Mouse (Mus musculus): ENCODE results near the gene Lmna. TPM values are rescaled to one million over a fixed set of nuclear protein-coding genes. Genes with fewer than 3 reads are reported as not detected.

Gene Lmna
- polyA plus RNA-seq, 1 experiment from 2014 or later = 96.0 TPM

DNA sequence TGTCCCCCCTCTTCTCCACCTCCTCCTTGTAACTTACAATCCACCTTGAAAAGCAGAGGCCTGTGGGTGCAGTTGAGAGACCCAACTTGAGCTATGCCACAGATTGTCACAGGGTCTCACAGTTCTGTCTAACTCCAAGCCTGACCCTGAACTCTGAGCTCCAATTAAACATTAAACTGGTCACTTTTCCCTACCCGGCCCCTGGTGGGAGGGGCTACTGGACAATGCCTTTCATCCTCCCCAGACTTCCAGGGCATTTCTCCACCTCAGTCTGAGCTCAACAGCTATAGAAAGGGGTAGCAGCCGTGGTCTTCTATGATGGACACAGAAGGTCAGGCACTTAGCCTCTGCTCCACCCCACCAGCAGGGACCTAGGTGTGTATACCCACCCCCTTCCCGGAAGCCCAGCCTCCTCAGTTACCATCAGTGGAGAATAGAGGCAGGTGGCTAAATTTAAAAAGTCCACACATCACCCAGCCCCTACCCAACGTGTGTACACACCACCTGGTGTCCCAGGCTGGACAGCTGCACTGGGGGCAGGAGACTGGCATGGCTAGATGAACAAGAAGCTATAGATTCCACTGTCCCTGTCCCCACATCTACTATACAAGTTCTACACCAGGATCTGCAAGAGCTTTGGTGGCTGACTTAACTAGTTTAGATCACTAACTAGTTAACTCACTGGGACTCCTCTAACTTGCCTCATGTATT lies 8.9 kb downstream of the Lmna start:
- 52% methylated on average over 4 of the region's 4 CpGs for WGBS
- Histone ChIP-seq H3K9ac (ENCODE audit: low read length) (no peak overlapping the region), H3K4me1 (replicated peaks; ENCODE audit: control insufficient read depth, insufficient read depth, low read length) (peaks cover 21% of the 10 kb centered on the region)

DNA sequence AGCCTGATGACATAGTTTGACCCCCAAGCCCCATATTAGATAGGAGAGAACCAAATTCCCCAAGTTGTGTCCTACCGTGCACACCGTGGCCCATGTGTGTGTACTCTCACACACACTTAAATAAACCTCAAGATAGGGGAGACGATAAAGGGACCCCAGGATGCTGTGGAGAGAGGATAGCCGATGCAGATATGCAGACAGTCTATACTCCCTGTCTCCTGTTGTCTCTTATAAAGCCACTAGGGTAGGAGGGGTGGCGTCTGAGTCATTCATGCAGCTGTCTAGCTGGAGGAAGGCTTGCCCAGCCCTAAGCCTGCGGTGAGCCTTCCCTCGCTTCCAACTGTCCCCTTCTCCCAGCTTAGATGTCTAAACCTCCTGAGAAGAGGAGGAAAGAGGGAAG lies 9.7 kb downstream of the Lmna start:
- no peak overlapping the region for H3K27ac ChIP-seq (ENCODE audit: low read depth)
- no peak overlapping the region for H3K4me3 ChIP-seq (ENCODE audit: low read depth, low read length)
- 84% methylated on average over 7 of the region's 7 CpGs for WGBS
- ATAC-seq (replicated peaks; ENCODE audit: low FRiP score, low TSS enrichment, low read depth) (no peak), DNase-seq (ENCODE audit: low spot score) (no peak)
- peaks cover 28% of the 10 kb centered on the region for H3K4me1 ChIP-seq (replicated peaks; ENCODE audit: control insufficient read depth, insufficient read depth, low read length)
- H3K36me3 ChIP-seq (ENCODE audit: control insufficient read depth, insufficient read depth, low read length) = no peaks in the 10 kb centered on the region
- H3K4me2 ChIP-seq (ENCODE audit: low read length) = no peak overlapping the region
- H3K27me3 ChIP-seq (replicated peaks; ENCODE audit: control insufficient read depth, insufficient read depth, low read length) = no peaks in the 10 kb centered on the region
- no peaks in the 10 kb centered on the region for H3K9me3 ChIP-seq (ENCODE audit: control insufficient read depth, low read length)
- H3K9ac ChIP-seq (ENCODE audit: low read length) = no peak overlapping the region

More for the DNA sequence above, 8.9 kb downstream of the Lmna start:
- ATAC-seq (replicated peaks; ENCODE audit: low FRiP score, low TSS enrichment, low read depth) = no peak
- DNase-seq (ENCODE audit: low spot score) = no peak
- Histone ChIP-seq H3K4me2 (ENCODE audit: low read length) (peak overlapping the region; percentile 97), H3K4me3 (ENCODE audit: low read depth, low read length) (0 out of 2 replicates have a peak overlapping the region, but pooled peaks have one; percentile 70), H3K27ac (ENCODE audit: low read depth) (no peak overlapping the region), H3K9me3 (ENCODE audit: control insufficient read depth, low read length) (no peaks in the 10 kb centered on the region), H3K36me3 (ENCODE audit: control insufficient read depth, insufficient read depth, low read length) (no peaks in the 10 kb centered on the region), H3K27me3 (replicated peaks; ENCODE audit: control insufficient read depth, insufficient read depth, low read length) (no peaks in the 10 kb centered on the region)

DNA sequence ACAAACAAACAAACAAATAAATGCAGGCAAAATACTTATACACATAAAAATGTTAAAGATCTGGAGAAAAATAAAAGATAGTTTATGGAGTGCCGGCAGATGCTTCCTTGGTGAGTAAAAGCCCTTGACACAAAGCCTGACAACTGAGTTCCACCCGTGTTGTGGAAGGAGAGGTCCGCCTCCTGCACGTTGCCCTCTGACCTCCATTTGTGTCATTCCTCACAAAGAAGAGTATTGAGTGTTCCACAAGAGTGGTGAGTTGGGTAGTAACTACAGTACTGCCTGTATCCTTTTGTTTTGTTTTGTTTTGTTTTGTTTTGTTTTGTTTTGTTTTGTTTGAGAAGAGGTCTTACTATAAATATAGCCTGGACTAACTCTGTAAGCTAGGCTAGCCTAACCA lies 10.2 kb downstream of the Lmna start:
- 79% methylated on average over 4 of the region's 4 CpGs for WGBS
- peaks cover 32% of the 10 kb centered on the region for H3K4me1 ChIP-seq (replicated peaks; ENCODE audit: control insufficient read depth, insufficient read depth, low read length)
- no peak overlapping the region for H3K27ac ChIP-seq (ENCODE audit: low read depth)
- H3K27me3 ChIP-seq (replicated peaks; ENCODE audit: control insufficient read depth, insufficient read depth, low read length) = no peaks in the 10 kb centered on the region
- no peaks in the 10 kb centered on the region for H3K36me3 ChIP-seq (ENCODE audit: control insufficient read depth, insufficient read depth, low read length)
- H3K4me2 ChIP-seq (ENCODE audit: low read length) = no peak overlapping the region
- ATAC-seq (replicated peaks; ENCODE audit: low FRiP score, low TSS enrichment, low read depth) (no peak), DNase-seq (ENCODE audit: low spot score) (no peak)
- H3K9me3 ChIP-seq (ENCODE audit: control insufficient read depth, low read length) = no peaks in the 10 kb centered on the region
- no peak overlapping the region for H3K9ac ChIP-seq (ENCODE audit: low read length)
- H3K4me3 ChIP-seq (ENCODE audit: low read depth, low read length) = no peak overlapping the region

DNA sequence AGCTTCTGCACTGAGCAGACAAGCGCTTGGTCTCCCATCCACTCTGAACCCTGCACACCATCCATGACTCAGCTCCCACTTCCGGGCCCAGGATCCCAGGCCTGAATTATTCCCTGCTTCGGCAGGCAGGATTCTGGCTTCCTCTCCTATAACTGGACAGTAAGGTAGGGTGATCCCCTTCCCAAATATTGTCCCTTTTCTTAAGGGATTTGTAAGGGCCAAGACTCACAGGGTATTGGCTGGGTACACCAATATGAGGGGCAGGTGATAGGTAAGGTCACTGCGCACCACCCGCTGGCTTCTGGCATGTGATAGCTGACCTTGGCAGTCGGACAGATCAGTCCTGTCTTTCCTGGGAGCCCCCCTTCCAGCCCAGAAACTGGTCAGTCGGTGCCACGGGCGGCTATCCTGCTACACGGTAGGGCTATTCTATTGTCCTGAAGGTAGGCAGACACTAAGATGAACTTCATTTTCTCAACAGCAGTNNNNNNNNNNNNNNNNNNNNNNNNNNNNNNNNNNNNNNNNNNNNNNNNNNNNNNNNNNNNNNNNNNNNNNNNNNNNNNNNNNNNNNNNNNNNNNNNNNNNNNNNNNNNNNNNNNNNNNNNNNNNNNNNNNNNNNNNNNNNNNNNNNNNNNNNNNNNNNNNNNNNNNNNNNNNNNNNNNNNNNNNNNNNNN lies 13.9 kb downstream of the Lmna start:
- Histone ChIP-seq H3K9ac (ENCODE audit: low read length) (no peak overlapping the region), H3K4me2 (ENCODE audit: low read length) (no peak overlapping the region), H3K27me3 (replicated peaks; ENCODE audit: control insufficient read depth, insufficient read depth, low read length) (no peaks in the 10 kb centered on the region), H3K36me3 (ENCODE audit: control insufficient read depth, insufficient read depth, low read length) (no peaks in the 10 kb centered on the region), H3K27ac (ENCODE audit: low read depth) (peak overlapping the region; percentile 58; the same call in 1 of the 2 replicates), H3K4me3 (ENCODE audit: low read depth, low read length) (no peak overlapping the region), H3K9me3 (ENCODE audit: control insufficient read depth, low read length) (no peaks in the 10 kb centered on the region), H3K4me1 (replicated peaks; ENCODE audit: control insufficient read depth, insufficient read depth, low read length) (peaks cover 28% of the 10 kb centered on the region)
- DNase-seq (ENCODE audit: low spot score) = no peak
- no peak for ATAC-seq (replicated peaks; ENCODE audit: low FRiP score, low TSS enrichment, low read depth)
- WGBS = 79% methylated on average over 10 of the region's 10 CpGs

DNA sequence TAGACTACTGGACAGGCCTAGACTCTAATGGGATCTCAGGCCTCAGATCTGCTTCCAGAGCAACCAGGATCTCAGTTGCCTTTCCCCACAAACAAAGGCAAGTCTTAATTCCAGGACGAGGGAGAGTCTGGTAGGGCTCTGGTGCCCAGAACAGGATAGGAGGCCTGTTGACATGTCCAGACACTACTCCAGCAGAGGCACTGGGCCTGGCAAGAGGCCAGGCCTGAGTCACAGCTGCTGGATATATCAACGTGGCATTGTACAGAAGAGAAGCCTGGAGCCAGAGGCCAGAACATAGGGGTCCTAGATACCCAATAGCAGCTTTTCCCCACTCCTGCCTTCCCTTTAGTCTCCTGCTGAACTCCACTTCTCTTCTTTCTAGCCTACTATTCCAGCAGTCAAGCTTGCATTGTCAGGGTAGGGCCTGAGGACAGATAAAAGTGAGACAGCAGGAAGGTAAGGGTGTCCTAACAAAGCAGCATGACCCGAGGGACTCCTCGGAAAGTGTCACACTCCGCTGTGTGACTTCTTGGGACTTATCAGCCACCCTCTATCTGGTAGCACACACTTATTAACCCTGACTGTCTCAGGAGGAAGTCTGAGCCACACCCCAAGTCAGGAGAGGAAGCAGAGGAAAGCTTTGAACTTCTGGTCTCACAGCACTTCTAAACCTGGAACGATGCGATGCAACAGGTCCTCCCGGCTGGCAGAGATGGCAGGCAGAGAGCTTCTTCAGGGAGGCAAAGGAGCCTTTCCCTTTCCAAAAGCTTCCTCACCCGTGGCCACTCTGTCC lies 14.7 kb downstream of the Lmna start:
- WGBS = 51% methylated on average over 9 of the region's 9 CpGs
- Histone ChIP-seq H3K9me3 (ENCODE audit: control insufficient read depth, low read length) (no peaks in the 10 kb centered on the region), H3K4me1 (replicated peaks; ENCODE audit: control insufficient read depth, insufficient read depth, low read length) (peaks cover 28% of the 10 kb centered on the region), H3K27ac (ENCODE audit: low read depth) (peak overlapping the region; percentile 58; the same call in 1 of the 2 replicates), H3K36me3 (ENCODE audit: control insufficient read depth, insufficient read depth, low read length) (no peaks in the 10 kb centered on the region), H3K4me3 (ENCODE audit: low read depth, low read length) (no peak overlapping the region), H3K4me2 (ENCODE audit: low read length) (no peak overlapping the region), H3K27me3 (replicated peaks; ENCODE audit: control insufficient read depth, insufficient read depth, low read length) (no peaks in the 10 kb centered on the region), H3K9ac (ENCODE audit: low read length) (no peak overlapping the region)
- no peak for DNase-seq (ENCODE audit: low spot score)
- no peak for ATAC-seq (replicated peaks; ENCODE audit: low FRiP score, low TSS enrichment, low read depth)

DNA sequence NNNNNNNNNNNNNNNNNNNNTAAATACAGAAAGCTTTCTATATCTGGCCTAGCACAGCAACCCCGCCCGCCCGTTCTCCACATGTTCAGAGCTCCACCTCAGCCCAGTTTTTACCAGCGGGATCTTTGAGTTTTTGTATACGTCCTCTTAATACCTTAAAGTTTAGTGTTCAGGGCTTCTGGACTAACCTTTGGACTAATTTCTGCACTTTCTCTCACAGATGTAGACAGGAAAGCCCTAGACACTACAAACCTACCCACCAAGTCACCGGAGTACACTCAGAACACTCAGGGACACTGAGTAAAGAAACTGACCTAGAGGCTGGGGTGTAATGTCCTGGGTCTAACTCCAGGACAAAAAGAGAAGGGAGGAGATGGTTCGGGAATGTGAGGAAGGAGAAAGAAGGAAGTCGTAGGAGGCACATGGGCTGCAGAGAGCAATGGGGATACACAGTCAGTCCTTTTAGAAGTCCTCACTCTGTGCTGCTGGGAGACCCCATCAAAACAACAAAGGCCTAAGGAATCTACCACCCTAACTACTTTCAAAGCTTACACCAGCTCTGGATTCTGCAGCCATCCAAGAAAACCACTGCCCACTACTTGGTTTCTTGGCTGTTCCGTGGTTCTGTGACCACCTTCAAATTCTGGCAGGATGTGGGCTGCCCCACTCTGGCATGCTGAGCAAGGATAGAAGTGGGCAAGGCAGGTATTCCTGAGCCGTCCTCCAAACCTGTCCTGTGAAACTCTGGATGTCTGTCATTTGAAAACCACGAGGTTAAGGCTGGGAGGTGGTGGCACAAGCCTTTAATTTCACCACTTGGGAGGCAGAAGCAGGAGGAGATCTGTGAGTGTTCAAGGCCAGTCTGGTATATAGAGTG lies 15.8 kb downstream of the Lmna start:
- Histone ChIP-seq H3K9ac (ENCODE audit: low read length) (no peak overlapping the region; the same call in 1 of the 2 replicates), H3K4me1 (replicated peaks; ENCODE audit: control insufficient read depth, insufficient read depth, low read length) (peaks cover 28% of the 10 kb centered on the region), H3K4me3 (ENCODE audit: low read depth, low read length) (no peak overlapping the region), H3K9me3 (ENCODE audit: control insufficient read depth, low read length) (no peaks in the 10 kb centered on the region), H3K27me3 (replicated peaks; ENCODE audit: control insufficient read depth, insufficient read depth, low read length) (no peaks in the 10 kb centered on the region), H3K27ac (ENCODE audit: low read depth) (peak overlapping the region; percentile 94), H3K36me3 (ENCODE audit: control insufficient read depth, insufficient read depth, low read length) (no peaks in the 10 kb centered on the region), H3K4me2 (ENCODE audit: low read length) (peak overlapping the region; percentile 79; the same call in 1 of the 2 replicates)
- no peak for DNase-seq (ENCODE audit: low spot score)
- 72% methylated on average over 11 of the region's 11 CpGs for WGBS
- no peak for ATAC-seq (replicated peaks; ENCODE audit: low FRiP score, low TSS enrichment, low read depth)

DNA sequence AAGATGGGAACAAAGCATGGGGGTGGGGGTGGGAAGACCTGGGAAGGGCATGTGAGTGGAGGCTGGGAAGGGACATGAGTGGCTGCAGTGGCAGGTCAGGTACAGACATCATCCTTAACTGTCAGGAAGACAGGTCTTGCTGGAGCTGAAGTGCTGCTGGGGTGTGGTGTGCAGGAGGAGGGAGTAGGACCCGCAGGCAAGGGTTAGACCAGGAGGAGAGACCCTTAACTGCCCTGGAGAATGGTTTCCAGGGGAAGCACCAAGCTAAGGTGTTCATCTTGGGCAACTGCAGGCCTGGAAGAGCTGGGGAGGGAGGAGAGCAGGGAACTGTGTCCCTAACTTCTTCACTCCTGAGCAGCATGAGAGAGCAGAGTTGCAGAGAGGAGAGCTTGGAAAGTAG lies 22.4 kb downstream of the Lmna start:
- 79% methylated on average over 1 of the region's 1 CpGs for WGBS
- Histone ChIP-seq H3K27me3 (replicated peaks; ENCODE audit: control insufficient read depth, insufficient read depth, low read length) (peaks cover 25% of the 10 kb centered on the region), H3K4me3 (ENCODE audit: low read depth, low read length) (no peak overlapping the region), H3K36me3 (ENCODE audit: control insufficient read depth, insufficient read depth, low read length) (peaks cover 19% of the 10 kb centered on the region), H3K9ac (ENCODE audit: low read length) (no peak overlapping the region), H3K4me1 (replicated peaks; ENCODE audit: control insufficient read depth, insufficient read depth, low read length) (peaks cover 7% of the 10 kb centered on the region), H3K4me2 (ENCODE audit: low read length) (no peak overlapping the region), H3K27ac (ENCODE audit: low read depth) (no peak overlapping the region), H3K9me3 (ENCODE audit: control insufficient read depth, low read length) (no peaks in the 10 kb centered on the region)
- no peak for ATAC-seq (replicated peaks; ENCODE audit: low FRiP score, low TSS enrichment, low read depth)
- DNase-seq (ENCODE audit: low spot score) = no peak

DNA sequence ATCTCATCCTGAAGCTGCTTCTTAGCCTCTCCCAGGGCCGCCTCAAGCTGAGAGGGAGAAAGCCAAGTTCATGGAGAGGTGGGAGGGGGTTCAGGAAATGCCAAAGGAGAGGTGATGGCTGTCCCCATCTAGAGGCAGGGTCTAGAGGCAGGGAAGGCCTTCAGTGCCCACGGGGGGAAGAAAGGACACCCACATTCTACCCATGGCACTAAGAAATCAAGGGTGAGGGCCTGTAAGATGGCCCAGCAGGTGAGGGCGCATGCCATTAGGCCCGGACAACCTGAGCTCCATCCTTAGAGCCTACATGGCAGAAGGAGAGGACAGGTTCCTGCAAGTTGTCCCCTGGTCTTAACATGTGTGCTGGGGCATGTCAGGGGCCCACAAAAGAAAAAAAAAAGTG lies 22.9 kb downstream of the Lmna start:
- no peak overlapping the region for H3K4me2 ChIP-seq (ENCODE audit: low read length)
- no peak overlapping the region for H3K4me3 ChIP-seq (ENCODE audit: low read depth, low read length)
- ATAC-seq (replicated peaks; ENCODE audit: low FRiP score, low TSS enrichment, low read depth) (no peak), DNase-seq (ENCODE audit: low spot score) (no peak)
- WGBS = 79% methylated on average over 4 of the region's 4 CpGs
- no peak overlapping the region for H3K9ac ChIP-seq (ENCODE audit: low read length)
- H3K27me3 ChIP-seq (replicated peaks; ENCODE audit: control insufficient read depth, insufficient read depth, low read length) = peaks cover 25% of the 10 kb centered on the region
- no peak overlapping the region for H3K27ac ChIP-seq (ENCODE audit: low read depth)
- H3K36me3 ChIP-seq (ENCODE audit: control insufficient read depth, insufficient read depth, low read length) = peaks cover 19% of the 10 kb centered on the region
- H3K4me1 ChIP-seq (replicated peaks; ENCODE audit: control insufficient read depth, insufficient read depth, low read length) = peaks cover 5% of the 10 kb centered on the region
- no peaks in the 10 kb centered on the region for H3K9me3 ChIP-seq (ENCODE audit: control insufficient read depth, low read length)
